Mouse (Mus musculus) midbrain, embryonic 10.5 days (tissue): ENCODE results near the gene Gm10160. TPM values are rescaled to one million over a fixed set of nuclear protein-coding genes. Genes with fewer than 3 reads are reported as not detected.

Experiments used
- DNase-seq: peaks from one replicate; pipeline ENCODE4 v3.0.0-alpha.2; 2017; ENCODE audit warnings: low spot score
- H3K27ac ChIP-seq: fragments of 300-500 bp; sonication (generic); replicated peaks from 2 replicates; pipeline ENCODE4 v1.5.1; 2016; ENCODE audit warnings: mild to moderate bottlenecking
- H3K27me3 ChIP-seq: fragments of 300-500 bp; sonication (generic); 2 replicates; pipeline ENCODE4 v1.6.1; 2016; ENCODE audit warnings: low read depth, mild to moderate bottlenecking; ENCODE audit not compliant: poor library complexity, severe bottlenecking
- H3K36me3 ChIP-seq: fragments of 300-500 bp; sonication (generic); 2 replicates; pipeline ENCODE4 v1.6.1; 2016; ENCODE audit warnings: mild to moderate bottlenecking, moderate library complexity
- H3K4me1 ChIP-seq: fragments of 300-500 bp; sonication (generic); 2 replicates; pipeline ENCODE4 v1.6.1; 2016
- H3K4me3 ChIP-seq: fragments of 300-500 bp; sonication (generic); 2 replicates; pipeline ENCODE4 v1.5.1; 2016; ENCODE audit warnings: mild to moderate bottlenecking, moderate library complexity
- H3K9me3 ChIP-seq: fragments of 300-500 bp; sonication (generic); replicated peaks from 2 replicates; pipeline ENCODE4 v1.6.1; 2016; ENCODE audit warnings: mild to moderate bottlenecking
- whole genome bisulfite sequencing: fragments of 180-500 bp; shearing (Covaris S2); methylation state at CpG from one replicate; pipeline ENCODE4 v1.1.7; 2016; 5-methylcytosine and 5-hydroxymethylcytosine counted together
- polyA plus RNA-seq: library from polyadenylated mRNA; unstranded; fragments of >200 nt; fragmentation: Nextera tagmentation; extraction: Ambion mirVana; gene quantifications from 2 replicates; pipeline ENCODE4 v1.2.1, GENCODE M21; 2016

Gm10160 gene
- polyA plus RNA-seq, 1 experiment from 2014 or later: not detected

GRCm38 (mm10) chr7:81867231-81867930, 11.8 kb upstream of the Gm10160 start:
- 87% methylated on average over 9 of the region's 9 CpGs for WGBS
- Histone ChIP-seq H3K4me3 (no peak overlapping the region), H3K27me3 (no peaks in the 10 kb centered on the region), H3K4me1 (no peaks in the 10 kb centered on the region), H3K36me3 (no peaks in the 10 kb centered on the region; the same call in 1 of the 2 replicates), H3K9me3 (no peaks in the 10 kb centered on the region), H3K27ac (no peak overlapping the region)
- DNase-seq: no peak

- Histone ChIP-seq H3K4me1 (no peaks in the 10 kb centered on the region), H3K27ac (no peak overlapping the region), H3K4me3 (no peak overlapping the region), H3K36me3 (no peaks in the 10 kb centered on the region), H3K9me3 (no peaks in the 10 kb centered on the region), H3K27me3 (peaks cover 6% of the 10 kb centered on the region)
- WGBS: 91% methylated on average over 6 of the region's 6 CpGs
- no peak for DNase-seq
Observed at GRCm38 (mm10) chr7:81865937-81866336, 10.3 kb upstream of the Gm10160 start.

GRCm38 (mm10) chr7:81864552-81864951, 9.0 kb upstream of the Gm10160 start:
- Histone ChIP-seq H3K36me3 (no peaks in the 10 kb centered on the region), H3K27me3 (peaks cover 20% of the 10 kb centered on the region), H3K4me3 (no peak overlapping the region), H3K9me3 (no peaks in the 10 kb centered on the region), H3K27ac (no peak overlapping the region), H3K4me1 (peaks cover 11% of the 10 kb centered on the region)
- 90% methylated on average over 6 of the region's 6 CpGs for WGBS
- no peak for DNase-seq

GRCm38 (mm10) chr7:81862587-81863583, 7.3 kb upstream of the Gm10160 start:
- no peaks in the 10 kb centered on the region for H3K36me3 ChIP-seq
- H3K4me1 ChIP-seq: peaks cover 28% of the 10 kb centered on the region
- H3K27me3 ChIP-seq: peaks cover 36% of the 10 kb centered on the region
- H3K9me3 ChIP-seq: no peaks in the 10 kb centered on the region
- no peak overlapping the region for H3K4me3 ChIP-seq
- 71% methylated on average over 24 of the region's 24 CpGs for WGBS
- H3K27ac ChIP-seq: no peak overlapping the region; the same call in 1 of the 2 replicates
- DNase-seq: peak; percentile 30

GRCm38 (mm10) chr7:81861921-81862320, 6.3 kb upstream of the Gm10160 start:
- Histone ChIP-seq H3K36me3 (no peaks in the 10 kb centered on the region), H3K4me1 (peaks cover 28% of the 10 kb centered on the region), H3K27me3 (peaks cover 46% of the 10 kb centered on the region), H3K4me3 (no peak overlapping the region), H3K9me3 (no peaks in the 10 kb centered on the region), H3K27ac (no peak overlapping the region)
- WGBS: 80% methylated on average over 4 of the region's 4 CpGs
- DNase-seq: no peak

GRCm38 (mm10) chr7:81861461-81861860, 5.9 kb upstream of the Gm10160 start:
- peaks cover 28% of the 10 kb centered on the region for H3K4me1 ChIP-seq
- H3K9me3 ChIP-seq: no peaks in the 10 kb centered on the region
- no peak overlapping the region for H3K4me3 ChIP-seq
- 90% methylated on average over 2 of the region's 2 CpGs for WGBS
- H3K36me3 ChIP-seq: no peaks in the 10 kb centered on the region
- no peak for DNase-seq
- H3K27me3 ChIP-seq: peaks cover 50% of the 10 kb centered on the region
- H3K27ac ChIP-seq: no peak overlapping the region

GRCm38 (mm10) chr7:81860996-81861395, 5.4 kb upstream of the Gm10160 start:
- Histone ChIP-seq H3K4me1 (peaks cover 28% of the 10 kb centered on the region), H3K36me3 (no peaks in the 10 kb centered on the region), H3K9me3 (no peaks in the 10 kb centered on the region), H3K27me3 (peaks cover 55% of the 10 kb centered on the region), H3K27ac (no peak overlapping the region), H3K4me3 (0 out of 2 replicates have a peak overlapping the region, but pooled peaks have one; percentile 75)
- DNase-seq: no peak
- 76% methylated on average over 5 of the region's 5 CpGs for WGBS

GRCm38 (mm10) chr7:81860071-81860470, 4.5 kb upstream of the Gm10160 start:
- Histone ChIP-seq H3K36me3 (no peaks in the 10 kb centered on the region), H3K27me3 (peaks cover 58% of the 10 kb centered on the region), H3K27ac (no peak overlapping the region), H3K4me3 (peak overlapping the region; percentile 75), H3K9me3 (no peaks in the 10 kb centered on the region), H3K4me1 (peaks cover 28% of the 10 kb centered on the region)
- peak; percentile 15 for DNase-seq
- 55% methylated on average over 11 of the region's 11 CpGs for WGBS

GRCm38 (mm10) chr7:81858968-81859721, 3.6 kb upstream of the Gm10160 start, which contains the start of gene Tm6sf1:
Gene Tm6sf1 (plus strand): TSS chr7:81859001.
- Histone ChIP-seq H3K9me3 (no peaks in the 10 kb centered on the region), H3K4me3 (peak within 1 kb of the TSS; percentile 75), H3K27ac (peak within 1 kb of the TSS; percentile 82), H3K4me1 (peaks cover 35% of the 10 kb centered on the region), H3K27me3 (peaks cover 58% of the 10 kb centered on the region), H3K36me3 (no peaks in the 10 kb centered on the region)
- WGBS: under 1% methylated on average over 64 of the region's 64 CpGs
- peak; percentile 71 for DNase-seq

GRCm38 (mm10) chr7:81858236-81858635, 2.6 kb upstream of the Gm10160 start:
- peak overlapping the region; percentile 75 for H3K4me3 ChIP-seq
- H3K27me3 ChIP-seq: peaks cover 58% of the 10 kb centered on the region
- 0 out of 2 replicates have a peak overlapping the region, but pooled peaks have one; percentile 82 for H3K27ac ChIP-seq
- WGBS: 6% methylated on average over 9 of the region's 9 CpGs
- H3K36me3 ChIP-seq: no peaks in the 10 kb centered on the region
- H3K9me3 ChIP-seq: no peaks in the 10 kb centered on the region
- DNase-seq: peak; percentile 36
- H3K4me1 ChIP-seq: peaks cover 35% of the 10 kb centered on the region

GRCm38 (mm10) chr7:81856221-81856620, 627 bp upstream of the Gm10160 start:
- Histone ChIP-seq H3K27ac (no peak overlapping the region), H3K4me1 (peaks cover 35% of the 10 kb centered on the region), H3K9me3 (no peaks in the 10 kb centered on the region), H3K36me3 (no peaks in the 10 kb centered on the region), H3K4me3 (no peak overlapping the region), H3K27me3 (peaks cover 55% of the 10 kb centered on the region)
- no peak for DNase-seq
- WGBS: 86% methylated on average over 4 of the region's 4 CpGs
